Mouse (Mus musculus) liver, embryonic 14.5 days (tissue): ENCODE results near the gene Fam222b.

Source experiments
- CTCF ChIP-seq: IDR thresholded peaks from 2 replicates; pipeline ENCODE4 v1.5.1; 2016; ENCODE audit warnings: antibody characterized with exemption, low read depth, control low read depth
- EP300 ChIP-seq: IDR thresholded peaks from 2 replicates; pipeline ENCODE4 v1.6.1; 2016; ENCODE audit warnings: antibody characterized with exemption, low read depth

DNA sequence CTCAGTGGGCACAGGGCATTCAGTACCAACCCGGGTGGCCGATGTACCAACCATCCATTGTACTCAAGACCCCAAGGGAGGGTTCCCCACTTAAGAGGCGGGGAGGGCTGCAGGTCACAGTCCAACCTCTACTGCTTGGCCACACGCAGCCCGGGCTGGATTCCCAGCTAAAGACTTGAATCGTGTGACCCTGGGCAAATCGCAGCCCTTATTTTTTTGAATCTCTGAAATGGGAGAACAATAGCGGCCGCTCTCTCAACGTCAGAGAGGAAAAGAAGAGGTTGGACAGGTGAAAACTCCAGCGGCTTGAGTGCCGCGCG is 70.1 kb downstream of the Fam222b start:
- TF ChIP-seq CTCF (no peak), EP300 (no peak)
